Mouse (Mus musculus): ENCODE data around the gene Rcbtb2.

- TF ChIP-seq POLR2A (IDR thresholded peaks at IDR 0.05; ENCODE audit: borderline replicate concordance, insufficient read depth, low read length) (no peak), CTCF (IDR thresholded peaks at IDR 0.05; ENCODE audit: borderline replicate concordance, insufficient read depth, low read depth, low read length) (peak; percentile 68)
Observed at GRCm38 (mm10) chr14:73098677-73099387, 24.0 kb upstream of the Rcbtb2 start.
